Mouse (Mus musculus) midbrain, embryonic 14.5 days (tissue): ENCODE measurements around the gene Etv6. TPM values are rescaled to one million over a fixed set of nuclear protein-coding genes. Genes with fewer than 3 reads are reported as not detected.
A peak's percentile ranks its signal among the peaks of the same experiment; 100 is the strongest.

Source experiments
- ATAC-seq: fragments of 200-750 bp; cut with Nextera tagmentation; 2 replicates; pipeline ENCODE4 v1.8.0; 2017; ENCODE audit warnings: moderate number of reproducible peaks, moderate library complexity; ENCODE audit not compliant: low FRiP score, low TSS enrichment
- DNase-seq: peaks from one replicate; pipeline ENCODE4 v3.0.0-alpha.2; 2015
- H3K27ac ChIP-seq: fragments of 300-500 bp; sonication (generic); replicated peaks from 2 replicates; pipeline ENCODE4 v1.5.1; 2014; ENCODE audit warnings: mild to moderate bottlenecking, low read depth, low read length, moderate library complexity
- H3K27me3 ChIP-seq: fragments of 300-500 bp; sonication (generic); 2 replicates; pipeline ENCODE4 v1.6.1; 2014; ENCODE audit warnings: low read length, control low read depth, mixed read lengths; ENCODE audit not compliant: control insufficient read depth, insufficient read depth
- H3K36me3 ChIP-seq: fragments of 300-500 bp; sonication (generic); 2 replicates; pipeline ENCODE4 v1.6.1; 2014; ENCODE audit warnings: low read length, control low read depth; ENCODE audit not compliant: control insufficient read depth, insufficient read depth
- H3K4me1 ChIP-seq: fragments of 300-500 bp; sonication (generic); 2 replicates; pipeline ENCODE4 v1.6.1; 2014; ENCODE audit warnings: mild to moderate bottlenecking, antibody characterized with exemption, low read length, control low read depth; ENCODE audit not compliant: control insufficient read depth, insufficient read depth
- H3K4me2 ChIP-seq: fragments of 300-500 bp; sonication (generic); 2 replicates; pipeline ENCODE4 v1.6.1; 2014; ENCODE audit warnings: mild to moderate bottlenecking, low read length, moderate library complexity
- H3K4me3 ChIP-seq: fragments of 300-500 bp; sonication (generic); replicated peaks from 2 replicates; pipeline ENCODE4 v1.5.1; 2014; ENCODE audit warnings: low read depth, low read length
- H3K9ac ChIP-seq: fragments of 300-500 bp; sonication (generic); replicated peaks from 2 replicates; pipeline ENCODE4 v1.6.1; 2014; ENCODE audit warnings: mild to moderate bottlenecking, low read length, moderate library complexity
- H3K9me3 ChIP-seq: fragments of 300-500 bp; sonication (generic); 2 replicates; pipeline ENCODE4 v1.6.1; 2016; ENCODE audit warnings: low read length, control low read depth, mixed read lengths; ENCODE audit not compliant: control insufficient read depth
- WGBS: fragments of 180-500 bp; shearing (Covaris S2); extraction: QIAGEN DNeasy Blood & Tissue Kit; methylation state at CpG from one replicate; pipeline ENCODE4 v1.1.7; 2014; 5-methylcytosine and 5-hydroxymethylcytosine counted together
- polyA plus RNA-seq: library from polyadenylated mRNA; unstranded; fragments of >200 nt; fragmentation: Nextera tagmentation; extraction: Ambion mirVana; gene quantifications from 2 replicates; pipeline ENCODE4 v1.2.1, GENCODE M21; 2014

Etv6 gene
- polyA plus RNA-seq, 1 experiment from 2014 or later: 7.9 TPM

DNA sequence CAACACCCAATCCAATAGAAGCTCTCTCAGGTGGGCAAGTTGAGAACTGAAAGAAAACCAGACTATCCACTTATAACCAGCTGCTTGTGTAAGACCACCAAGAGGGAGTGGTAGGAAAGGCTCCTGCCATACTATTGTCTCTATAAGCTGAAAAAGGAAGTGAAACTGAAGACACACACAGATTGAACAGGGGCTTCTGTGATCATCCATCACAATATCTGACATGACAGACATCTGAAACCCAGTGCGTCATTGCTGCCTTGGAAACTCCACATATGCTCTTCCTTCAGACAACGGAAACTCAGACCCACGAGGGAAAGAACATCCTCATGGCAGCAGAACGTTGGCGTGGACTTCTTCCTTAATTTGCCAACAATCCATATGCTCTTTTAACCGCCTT lies 14.7 kb upstream of the Etv6 start:
- Histone ChIP-seq H3K27ac (no peak overlapping the region), H3K27me3 (no peaks in the 10 kb centered on the region), H3K36me3 (no peaks in the 10 kb centered on the region), H3K9ac (no peak overlapping the region), H3K4me2 (no peak overlapping the region), H3K4me1 (no peaks in the 10 kb centered on the region), H3K4me3 (no peak overlapping the region), H3K9me3 (no peaks in the 10 kb centered on the region)
- DNase-seq (no peak), ATAC-seq (no peak)
- WGBS: 89% methylated on average over 6 of the region's 6 CpGs

DNA sequence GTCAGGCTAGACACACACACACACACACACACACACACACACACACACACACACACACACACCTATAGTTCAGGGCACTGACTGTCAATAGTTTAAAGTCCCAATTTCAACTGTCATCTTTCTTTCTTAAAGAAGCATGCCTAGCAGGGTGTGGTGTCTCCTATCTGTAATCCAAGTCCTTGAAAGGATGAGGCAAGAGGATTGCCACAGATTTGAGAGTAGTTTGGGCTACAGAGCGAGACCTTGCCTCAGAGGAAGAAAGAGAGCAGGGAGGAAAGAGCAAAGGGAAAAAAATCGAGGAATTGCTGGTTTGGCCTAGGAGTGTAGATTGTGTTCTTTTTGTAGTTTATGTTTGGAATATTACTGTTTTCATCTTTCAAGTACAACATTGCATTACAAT lies 9.2 kb upstream of the Etv6 start:
- Histone ChIP-seq H3K27me3 (no peaks in the 10 kb centered on the region), H3K4me2 (no peak overlapping the region), H3K9ac (no peak overlapping the region), H3K27ac (no peak overlapping the region), H3K9me3 (no peaks in the 10 kb centered on the region), H3K4me3 (no peak overlapping the region), H3K36me3 (no peaks in the 10 kb centered on the region), H3K4me1 (no peaks in the 10 kb centered on the region)
- 80% methylated on average over 2 of the region's 2 CpGs for WGBS
- ATAC-seq (no peak), DNase-seq (no peak)

DNA sequence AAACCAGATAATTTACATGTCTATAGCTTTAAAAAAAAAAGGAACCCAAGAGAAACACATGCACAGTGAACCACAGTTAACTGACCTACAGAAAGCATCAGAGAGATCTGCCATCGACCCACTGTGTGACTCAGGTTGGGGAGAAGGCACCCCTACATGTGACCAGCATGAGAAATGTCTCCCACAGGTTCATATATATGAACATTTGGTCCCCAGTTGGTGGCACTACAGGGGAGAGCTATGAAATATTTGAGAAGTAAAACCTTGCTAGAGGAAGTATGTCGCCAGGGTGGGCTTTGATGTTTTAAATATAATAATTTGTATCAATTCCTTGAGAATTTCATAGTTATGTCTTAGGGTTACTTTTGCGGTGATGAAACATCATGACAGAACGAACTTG lies 8.5 kb upstream of the Etv6 start:
- ATAC-seq (no peak), DNase-seq (no peak)
- Histone ChIP-seq H3K4me1 (no peaks in the 10 kb centered on the region), H3K9ac (no peak overlapping the region), H3K4me3 (no peak overlapping the region), H3K27me3 (no peaks in the 10 kb centered on the region), H3K9me3 (no peaks in the 10 kb centered on the region), H3K36me3 (no peaks in the 10 kb centered on the region), H3K4me2 (no peak overlapping the region), H3K27ac (no peak overlapping the region)
- 93% methylated on average over 4 of the region's 4 CpGs for WGBS

DNA sequence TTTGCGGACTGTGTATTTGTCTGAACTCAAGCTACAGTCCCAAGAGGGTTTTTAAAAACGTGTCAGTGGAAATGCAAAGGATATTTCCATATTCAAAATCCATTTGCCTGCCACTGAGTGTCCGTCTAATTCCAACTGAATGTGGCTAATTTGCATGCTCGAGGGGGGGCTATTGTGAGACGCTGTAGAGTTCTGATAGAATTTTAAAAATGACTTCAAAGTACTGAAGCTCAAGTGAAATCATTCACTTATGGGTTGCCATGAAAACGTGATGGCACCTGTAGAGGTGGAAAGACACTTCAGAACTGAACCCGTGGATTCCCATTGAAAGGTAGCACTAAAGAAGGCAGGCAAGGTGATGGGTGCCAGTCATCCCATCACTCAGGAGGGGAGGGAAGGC lies 3.0 kb upstream of the Etv6 start:
- Histone ChIP-seq H3K36me3 (no peaks in the 10 kb centered on the region), H3K4me1 (peaks cover 14% of the 10 kb centered on the region), H3K27me3 (no peaks in the 10 kb centered on the region), H3K9me3 (no peaks in the 10 kb centered on the region), H3K9ac (no peak overlapping the region), H3K4me3 (no peak overlapping the region), H3K4me2 (no peak overlapping the region), H3K27ac (no peak overlapping the region)
- ATAC-seq (no peak), DNase-seq (peak; percentile 41)
- 11% methylated on average over 7 of the region's 7 CpGs for WGBS

DNA sequence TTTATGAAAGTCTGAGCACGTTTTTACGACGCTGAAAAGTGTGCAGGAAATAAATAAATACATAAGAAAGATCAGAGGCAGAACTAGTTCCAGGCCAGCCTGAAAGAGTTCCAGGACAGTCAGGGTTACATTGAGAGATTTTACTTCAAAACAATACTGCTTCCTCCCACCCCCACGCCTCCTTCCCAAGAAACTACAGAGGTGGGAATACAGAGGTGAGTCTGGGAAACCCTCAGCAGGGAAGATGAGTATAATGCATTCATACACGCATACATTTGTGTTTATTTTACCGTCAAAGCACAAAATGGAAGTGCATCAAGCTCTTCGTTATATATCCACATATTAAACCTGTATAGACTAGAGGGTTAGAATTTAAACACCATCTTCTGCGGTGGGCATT lies 1.1 kb upstream of the Etv6 start:
- H3K4me1 ChIP-seq: peaks cover 31% of the 10 kb centered on the region
- H3K4me3 ChIP-seq: peak overlapping the region; percentile 79
- H3K4me2 ChIP-seq: peak overlapping the region; percentile 76
- ATAC-seq: peak; percentile 14; the same call in 1 of the 2 replicates
- H3K9ac ChIP-seq: peak overlapping the region; percentile 100
- H3K36me3 ChIP-seq: no peaks in the 10 kb centered on the region
- peak overlapping the region; percentile 100 for H3K27ac ChIP-seq
- 3% methylated on average over 8 of the region's 8 CpGs for WGBS
- H3K27me3 ChIP-seq: no peaks in the 10 kb centered on the region
- H3K9me3 ChIP-seq: no peaks in the 10 kb centered on the region
- peak; percentile 46 for DNase-seq

DNA sequence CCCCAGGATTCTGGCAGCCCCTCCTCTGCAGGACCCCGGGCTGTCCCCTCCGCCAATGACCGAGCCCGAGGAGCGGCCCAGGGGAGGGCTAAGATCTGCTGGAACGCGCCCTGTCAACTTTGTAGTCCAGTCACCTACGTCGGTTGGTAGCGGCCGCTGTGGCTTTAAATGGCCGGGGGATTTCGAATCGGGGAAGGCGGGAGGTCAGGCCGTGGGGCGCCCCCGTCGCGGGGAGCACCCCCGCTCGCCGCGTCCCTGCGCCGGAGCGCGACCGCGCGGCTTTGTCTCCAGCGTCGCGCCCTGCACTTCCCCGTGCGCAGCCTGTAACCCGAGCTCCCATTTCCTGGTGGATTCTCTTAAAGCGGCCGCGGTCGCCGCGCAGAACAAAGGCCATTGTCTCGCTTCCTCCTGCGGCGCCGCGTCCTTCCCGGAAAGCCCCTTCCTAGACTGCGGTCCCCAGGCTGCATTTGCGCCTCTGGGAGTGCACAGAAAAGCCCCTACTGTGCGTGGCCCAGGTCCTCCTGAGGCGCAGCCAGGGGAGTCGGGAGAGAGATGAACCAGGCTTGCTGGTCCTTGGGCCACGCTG lies 503 bp upstream of the Etv6 start:
- Histone ChIP-seq H3K9me3 (no peaks in the 10 kb centered on the region), H3K36me3 (no peaks in the 10 kb centered on the region), H3K4me3 (peak overlapping the region; percentile 79), H3K4me2 (peak overlapping the region; percentile 76), H3K27me3 (no peaks in the 10 kb centered on the region), H3K4me1 (peaks cover 31% of the 10 kb centered on the region), H3K27ac (peak overlapping the region; percentile 100), H3K9ac (peak overlapping the region; percentile 100)
- under 1% methylated on average over 55 of the region's 55 CpGs for WGBS
- ATAC-seq (peak; percentile 92), DNase-seq (peak; percentile 93)

DNA sequence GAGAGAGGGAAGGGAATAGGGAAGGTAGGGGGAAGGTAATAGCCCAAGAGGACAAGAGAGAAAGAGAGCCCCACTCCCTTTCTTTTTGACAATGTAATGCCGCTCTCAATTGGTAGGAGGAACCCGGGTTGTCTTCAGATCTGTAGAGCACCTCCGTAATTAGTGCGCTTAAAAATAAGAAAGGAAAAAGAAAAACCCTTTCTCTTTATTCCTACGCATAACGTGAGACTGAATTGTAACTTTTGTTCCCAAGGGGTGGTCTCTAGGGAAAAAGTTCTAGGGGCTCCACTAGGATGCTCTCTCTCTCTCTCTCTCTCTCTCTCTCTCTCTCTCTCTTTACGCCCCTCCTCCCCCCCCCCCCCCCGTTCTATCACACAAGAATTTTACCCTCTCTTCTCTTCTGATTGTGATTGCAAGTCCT lies 1.0 kb downstream of the Etv6 start:
- ATAC-seq: no peak
- WGBS: under 1% methylated on average over 7 of the region's 8 CpGs
- H3K9me3 ChIP-seq: no peaks in the 10 kb centered on the region

DNA sequence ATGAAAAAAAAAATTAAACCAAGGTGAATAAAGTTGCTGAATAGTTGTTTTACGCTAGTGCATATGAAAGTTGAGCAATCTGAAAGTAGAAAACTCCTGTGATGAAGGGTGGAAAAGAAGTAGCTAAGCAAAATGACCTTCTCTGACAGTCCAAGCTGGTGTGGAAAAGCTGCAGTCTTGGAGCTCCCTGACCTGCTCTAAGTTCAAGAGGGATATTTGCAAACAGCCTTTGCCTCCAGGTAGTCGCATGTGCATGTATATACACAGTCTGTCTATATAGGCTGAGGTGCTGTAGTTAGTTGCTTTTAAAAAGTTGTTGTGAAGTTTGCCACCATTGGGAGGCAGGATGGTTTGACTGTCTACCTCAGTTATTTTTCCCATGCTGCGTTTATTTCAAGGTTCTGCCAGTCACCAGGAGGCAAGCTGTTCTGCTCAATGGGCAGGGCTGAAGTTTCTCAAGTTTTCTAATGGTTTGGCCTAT lies 1.5 kb downstream of the Etv6 start:
- H3K27ac ChIP-seq: no peak overlapping the region
- H3K9ac ChIP-seq: no peak overlapping the region; the same call in 1 of the 2 replicates
- DNase-seq (no peak), ATAC-seq (no peak)
- H3K4me2 ChIP-seq: peak overlapping the region; percentile 76
- H3K4me1 ChIP-seq: peaks cover 35% of the 10 kb centered on the region
- WGBS: 9% methylated on average over 3 of the region's 3 CpGs
- H3K9me3 ChIP-seq: no peaks in the 10 kb centered on the region
- H3K4me3 ChIP-seq: peak overlapping the region; percentile 79
- H3K27me3 ChIP-seq: no peaks in the 10 kb centered on the region
- no peaks in the 10 kb centered on the region for H3K36me3 ChIP-seq

More for the DNA sequence above, 1.0 kb downstream of the Etv6 start:
- Histone ChIP-seq H3K36me3 (no peaks in the 10 kb centered on the region), H3K4me2 (peak overlapping the region; percentile 76), H3K9ac (peak overlapping the region; percentile 100), H3K27me3 (no peaks in the 10 kb centered on the region), H3K4me1 (peaks cover 31% of the 10 kb centered on the region), H3K27ac (no peak overlapping the region), H3K4me3 (peak overlapping the region; percentile 79)
- peak; percentile 54 for DNase-seq

DNA sequence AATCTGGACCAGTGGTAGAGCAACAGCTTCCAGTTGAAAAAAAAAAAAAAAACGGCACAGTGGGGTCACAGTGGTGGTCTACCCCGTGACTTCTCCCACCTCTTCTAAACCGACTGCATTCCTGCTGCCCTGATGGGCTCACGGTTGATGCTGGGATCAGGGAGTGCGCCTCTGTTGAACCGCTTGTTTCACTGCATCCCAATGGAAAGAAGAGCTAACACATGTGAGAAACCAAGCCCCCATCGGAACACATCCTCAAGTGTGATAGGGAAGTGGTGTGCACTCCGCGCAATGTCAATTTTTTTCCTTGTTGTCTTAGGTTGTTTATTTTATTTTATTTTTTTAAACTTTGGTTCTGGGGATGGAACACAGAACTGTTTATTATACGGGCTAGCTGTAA lies 2.5 kb downstream of the Etv6 start:
- Histone ChIP-seq H3K27ac (no peak overlapping the region), H3K4me1 (peaks cover 37% of the 10 kb centered on the region), H3K36me3 (no peaks in the 10 kb centered on the region), H3K9ac (no peak overlapping the region; the same call in 1 of the 2 replicates), H3K4me3 (peak overlapping the region; percentile 79), H3K9me3 (no peaks in the 10 kb centered on the region), H3K27me3 (no peaks in the 10 kb centered on the region), H3K4me2 (peak overlapping the region; percentile 76)
- ATAC-seq: no peak
- no peak for DNase-seq
- WGBS: 30% methylated on average over 10 of the region's 10 CpGs
